Mouse (Mus musculus): Measurements from ENCODE around the gene Spsb4. TPM values are rescaled to one million over a fixed set of nuclear protein-coding genes. Genes with fewer than 3 reads are reported as not detected.
A peak's percentile ranks its signal among the peaks of the same experiment; 100 is the strongest.

Gene Spsb4
- polyA plus RNA-seq, 1 experiment from 2014 or later = 6.1 TPM

DNA sequence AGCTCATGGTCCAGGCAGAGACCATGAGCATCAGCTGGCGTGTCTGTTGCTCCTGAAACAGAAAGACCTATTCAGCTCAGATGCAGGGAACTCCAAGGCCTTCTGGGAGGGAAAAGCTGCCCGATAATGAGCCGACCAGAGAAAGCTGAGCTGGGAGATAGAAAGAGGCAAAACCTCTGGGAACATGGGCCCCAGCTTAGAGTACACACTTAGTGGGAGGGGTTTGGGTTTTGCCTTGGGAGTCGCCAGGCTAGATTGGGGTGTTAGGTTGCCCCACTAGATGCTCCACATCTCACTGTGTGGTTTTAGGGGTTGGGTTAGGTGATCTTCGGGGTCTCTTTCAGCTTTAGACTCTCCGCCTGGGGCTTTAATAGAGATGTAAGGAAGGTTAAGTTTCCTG is 95.5 kb downstream of the Spsb4 start:
- no peak for ATAC-seq (ENCODE audit: low FRiP score, low TSS enrichment)
- DNase-seq (ENCODE audit: low spot score) = no peak
- no peak for TF ChIP-seq CTCF (IDR thresholded peaks at IDR 0.05; ENCODE audit: low read depth)
- H3K36me3 ChIP-seq (ENCODE audit: control insufficient read depth, insufficient read depth, low read length) = no peaks in the 10 kb centered on the region
- no peak overlapping the region for H3K27ac ChIP-seq (replicated peaks)
- no peak overlapping the region for H3K4me3 ChIP-seq (ENCODE audit: low read depth, low read length)
- H3K9ac ChIP-seq (ENCODE audit: low read length) = no peak overlapping the region
- H3K9me3 ChIP-seq (ENCODE audit: control insufficient read depth, low read length) = no peaks in the 10 kb centered on the region
- no peaks in the 10 kb centered on the region for H3K4me1 ChIP-seq (replicated peaks; ENCODE audit: control insufficient read depth, insufficient read depth)
- H3K27me3 ChIP-seq (ENCODE audit: control insufficient read depth, insufficient read depth, low read length) = no peaks in the 10 kb centered on the region
- WGBS = 79% methylated on average over 6 of the region's 6 CpGs
- no peak overlapping the region for H3K4me2 ChIP-seq (replicated peaks; ENCODE audit: low read depth)

DNA sequence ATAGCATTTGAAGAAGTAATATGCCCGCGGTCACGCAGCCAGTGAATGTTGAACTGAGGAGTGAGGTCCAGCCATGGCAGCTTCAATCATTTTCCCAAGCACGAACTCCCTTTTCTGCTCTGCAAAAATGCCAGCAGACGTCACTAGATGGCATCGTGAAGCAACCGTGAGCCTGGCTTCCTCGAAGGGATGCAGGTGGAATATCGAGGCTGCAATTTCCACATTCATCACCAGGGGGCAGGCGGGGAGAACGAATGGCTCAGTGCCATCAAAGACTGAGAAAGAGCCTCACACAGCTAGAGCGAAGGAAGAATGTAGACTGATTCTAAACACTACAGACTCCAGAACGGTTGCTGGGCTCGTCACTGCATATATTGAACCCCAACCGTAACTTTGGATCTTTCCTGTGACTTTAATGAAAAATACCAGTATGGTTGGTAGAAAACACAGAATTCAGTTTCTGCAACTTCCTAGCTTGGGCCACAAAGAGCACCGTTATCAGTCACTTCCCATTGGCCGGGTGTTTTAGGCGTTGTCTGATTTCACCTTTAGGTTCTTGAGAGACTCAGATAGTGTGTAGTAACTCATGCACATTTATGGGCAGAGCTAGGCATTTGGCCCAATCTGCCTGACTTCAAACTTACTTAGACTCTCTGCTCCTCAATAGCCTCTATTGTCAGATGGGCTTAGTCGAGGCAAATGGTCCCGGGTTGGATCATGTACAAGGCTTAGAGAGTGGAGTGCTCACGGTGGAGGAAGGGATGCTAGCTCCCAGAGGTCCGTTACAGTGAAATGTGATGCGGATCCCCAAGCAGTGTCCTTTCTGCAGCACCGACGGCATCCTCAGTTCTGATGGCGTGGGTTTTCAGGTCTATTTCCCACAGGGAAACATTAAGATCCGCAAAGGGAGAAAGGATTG is 101.8 kb downstream of the Spsb4 start:
- no peak for TF ChIP-seq EP300 (optimal IDR thresholded peaks at IDR 0.05)
- peak; percentile 100 for TF ChIP-seq CTCF (IDR thresholded peaks at IDR 0.05; ENCODE audit: low read depth)
- Histone ChIP-seq H3K4me1 (replicated peaks; ENCODE audit: control insufficient read depth, insufficient read depth) (no peaks in the 10 kb centered on the region), H3K4me2 (replicated peaks; ENCODE audit: low read depth) (no peak overlapping the region), H3K9me3 (ENCODE audit: control insufficient read depth, low read length) (no peaks in the 10 kb centered on the region), H3K4me3 (ENCODE audit: low read depth, low read length) (no peak overlapping the region), H3K36me3 (ENCODE audit: control insufficient read depth, insufficient read depth, low read length) (no peaks in the 10 kb centered on the region), H3K27ac (replicated peaks) (no peak overlapping the region), H3K9ac (ENCODE audit: low read length) (no peak overlapping the region), H3K27me3 (ENCODE audit: control insufficient read depth, insufficient read depth, low read length) (no peaks in the 10 kb centered on the region)
- WGBS = 35% methylated on average over 27 of the region's 27 CpGs
- peak; percentile 89 for ATAC-seq (ENCODE audit: low FRiP score, low TSS enrichment)
- peak; percentile 94 for DNase-seq (ENCODE audit: low spot score)

DNA sequence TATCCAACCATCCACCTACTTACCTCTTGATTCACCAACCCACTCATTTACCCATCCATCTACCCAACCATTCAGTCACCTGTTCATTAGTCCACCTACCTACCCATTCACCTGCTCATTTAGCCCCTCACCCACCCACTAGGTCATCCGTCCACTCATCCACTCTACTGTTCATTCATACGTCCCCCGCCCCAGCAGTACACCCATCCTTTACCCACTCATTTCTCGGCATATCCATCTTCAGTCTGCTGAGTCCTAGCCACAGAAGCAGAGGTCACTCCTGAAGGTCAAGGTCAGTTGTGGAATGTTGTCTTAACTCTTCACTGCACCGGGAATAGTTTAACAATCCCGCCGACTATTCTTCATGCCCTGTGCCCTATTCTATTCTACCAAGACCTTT is 102.6 kb downstream of the Spsb4 start:
- Histone ChIP-seq H3K9me3 (ENCODE audit: control insufficient read depth, low read length) (no peaks in the 10 kb centered on the region), H3K4me1 (replicated peaks; ENCODE audit: control insufficient read depth, insufficient read depth) (no peaks in the 10 kb centered on the region), H3K4me3 (ENCODE audit: low read depth, low read length) (no peak overlapping the region), H3K36me3 (ENCODE audit: control insufficient read depth, insufficient read depth, low read length) (no peaks in the 10 kb centered on the region), H3K27ac (replicated peaks) (no peak overlapping the region), H3K4me2 (replicated peaks; ENCODE audit: low read depth) (no peak overlapping the region), H3K9ac (ENCODE audit: low read length) (no peak overlapping the region), H3K27me3 (ENCODE audit: control insufficient read depth, insufficient read depth, low read length) (no peaks in the 10 kb centered on the region)
- TF ChIP-seq EP300 (optimal IDR thresholded peaks at IDR 0.05) (no peak), CTCF (IDR thresholded peaks at IDR 0.05; ENCODE audit: low read depth) (no peak)
- no peak for DNase-seq (ENCODE audit: low spot score)
- WGBS = 38% methylated on average over 7 of the region's 7 CpGs
- no peak for ATAC-seq (ENCODE audit: low FRiP score, low TSS enrichment)

DNA sequence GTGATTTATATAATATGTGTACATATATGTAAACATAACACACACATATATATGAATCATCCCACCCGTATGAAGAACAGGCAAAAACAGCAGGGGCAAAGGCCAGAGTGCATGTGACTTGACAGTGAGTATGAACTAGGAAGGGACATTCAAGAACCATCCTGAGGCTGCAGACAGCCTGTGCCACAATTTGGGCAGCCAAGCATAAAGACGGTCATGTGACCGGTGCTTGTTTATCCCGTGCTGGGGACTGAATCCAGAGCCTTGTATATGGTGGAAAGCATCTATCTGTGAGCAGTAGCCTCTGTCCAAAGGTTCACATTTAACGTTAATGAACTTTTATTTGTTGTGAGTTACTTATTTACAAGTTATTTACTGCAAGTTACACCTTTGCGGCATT is 103.8 kb downstream of the Spsb4 start:
- Histone ChIP-seq H3K27me3 (ENCODE audit: control insufficient read depth, insufficient read depth, low read length) (no peaks in the 10 kb centered on the region), H3K9me3 (ENCODE audit: control insufficient read depth, low read length) (no peaks in the 10 kb centered on the region), H3K36me3 (ENCODE audit: control insufficient read depth, insufficient read depth, low read length) (no peaks in the 10 kb centered on the region), H3K4me3 (ENCODE audit: low read depth, low read length) (no peak overlapping the region), H3K4me1 (replicated peaks; ENCODE audit: control insufficient read depth, insufficient read depth) (no peaks in the 10 kb centered on the region), H3K9ac (ENCODE audit: low read length) (no peak overlapping the region), H3K27ac (replicated peaks) (no peak overlapping the region), H3K4me2 (replicated peaks; ENCODE audit: low read depth) (no peak overlapping the region)
- WGBS = 76% methylated on average over 6 of the region's 6 CpGs
- TF ChIP-seq EP300 (optimal IDR thresholded peaks at IDR 0.05) (no peak), CTCF (IDR thresholded peaks at IDR 0.05; ENCODE audit: low read depth) (no peak)
- ATAC-seq (ENCODE audit: low FRiP score, low TSS enrichment) (no peak), DNase-seq (ENCODE audit: low spot score) (no peak)

DNA sequence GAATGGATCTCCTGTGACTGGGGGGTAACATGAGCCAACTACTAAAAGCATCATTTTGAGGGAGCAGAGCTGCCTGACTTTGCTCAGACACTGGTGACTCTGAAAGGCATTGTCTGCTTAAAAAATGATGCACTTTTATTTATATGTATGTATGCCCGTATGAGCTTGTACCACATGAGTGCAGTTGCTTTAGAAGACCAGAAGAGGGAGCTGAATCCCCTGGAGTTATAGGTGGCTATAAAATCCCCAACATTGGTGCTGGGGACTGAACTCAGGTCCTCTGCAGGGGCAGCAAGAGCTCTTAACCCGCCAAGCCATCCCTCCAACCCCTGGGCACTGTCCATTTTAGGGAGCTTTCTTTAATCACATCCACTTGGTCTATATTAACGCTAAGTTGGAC is 104.6 kb downstream of the Spsb4 start:
- Histone ChIP-seq H3K9ac (ENCODE audit: low read length) (no peak overlapping the region), H3K4me3 (ENCODE audit: low read depth, low read length) (no peak overlapping the region), H3K27ac (replicated peaks) (no peak overlapping the region), H3K4me1 (replicated peaks; ENCODE audit: control insufficient read depth, insufficient read depth) (no peaks in the 10 kb centered on the region), H3K36me3 (ENCODE audit: control insufficient read depth, insufficient read depth, low read length) (no peaks in the 10 kb centered on the region), H3K9me3 (ENCODE audit: control insufficient read depth, low read length) (no peaks in the 10 kb centered on the region), H3K4me2 (replicated peaks; ENCODE audit: low read depth) (no peak overlapping the region), H3K27me3 (ENCODE audit: control insufficient read depth, insufficient read depth, low read length) (no peaks in the 10 kb centered on the region)
- ATAC-seq (ENCODE audit: low FRiP score, low TSS enrichment) (no peak), DNase-seq (ENCODE audit: low spot score) (no peak)
- 91% methylated on average over 3 of the region's 3 CpGs for WGBS
- 0 out of 2 replicates have a peak, but pooled peaks have one; percentile 28 for TF ChIP-seq CTCF (IDR thresholded peaks at IDR 0.05; ENCODE audit: low read depth)
- TF ChIP-seq EP300 (optimal IDR thresholded peaks at IDR 0.05) = no peak

DNA sequence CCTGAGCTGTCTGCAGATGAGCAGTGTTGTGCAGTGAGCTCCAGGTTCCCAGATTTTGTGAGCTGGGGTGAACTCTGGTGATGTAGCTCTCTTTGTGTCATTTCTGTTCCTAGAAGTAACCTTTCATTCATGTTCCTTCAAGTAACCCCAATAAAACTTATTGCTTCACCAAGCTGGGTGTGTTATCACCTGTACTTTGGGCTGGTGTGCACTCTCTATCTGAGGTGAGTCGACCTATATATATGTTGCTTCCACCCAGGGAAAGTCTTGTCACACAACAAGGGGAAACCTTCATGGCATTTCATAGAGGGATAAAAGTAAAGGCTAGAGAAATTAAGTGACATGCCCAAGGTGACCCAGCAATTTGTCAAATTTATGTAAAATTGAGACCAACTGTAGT is 109.1 kb downstream of the Spsb4 start:
- Histone ChIP-seq H3K4me3 (ENCODE audit: low read depth, low read length) (no peak overlapping the region), H3K27me3 (ENCODE audit: control insufficient read depth, insufficient read depth, low read length) (no peaks in the 10 kb centered on the region), H3K36me3 (ENCODE audit: control insufficient read depth, insufficient read depth, low read length) (no peaks in the 10 kb centered on the region), H3K4me1 (replicated peaks; ENCODE audit: control insufficient read depth, insufficient read depth) (no peaks in the 10 kb centered on the region), H3K4me2 (replicated peaks; ENCODE audit: low read depth) (no peak overlapping the region), H3K9me3 (ENCODE audit: control insufficient read depth, low read length) (no peaks in the 10 kb centered on the region), H3K27ac (replicated peaks) (no peak overlapping the region), H3K9ac (ENCODE audit: low read length) (no peak overlapping the region)
- DNase-seq (ENCODE audit: low spot score) (no peak), ATAC-seq (ENCODE audit: low FRiP score, low TSS enrichment) (no peak)
- TF ChIP-seq EP300 (optimal IDR thresholded peaks at IDR 0.05) (no peak), CTCF (IDR thresholded peaks at IDR 0.05; ENCODE audit: low read depth) (no peak)
- WGBS = 78% methylated on average over 1 of the region's 1 CpGs
